Mouse (Mus musculus) MEL (cell line): ENCODE results near the gene Ss18l2.

ENCODE experiments used
- CTCF ChIP-seq, 3 experiments: IDR thresholded peaks in 2 of 3; conservative IDR thresholded peaks in 1 of 3; 2 replicates each; pipeline ENCODE4 v1.5.1; 2011 to 2012; ENCODE audit warnings: low read length in 3 of 3, low read depth in 2 of 3, mild to moderate bottlenecking in 2 of 3, improper control_type of control experiment in 1 of 3, inconsistent platforms in 1 of 3, mixed read lengths in 1 of 3, moderate library complexity in 1 of 3; ENCODE audit not compliant: control insufficient read depth in 1 of 3, insufficient read depth in 1 of 3, poor library complexity in 1 of 3, severe bottlenecking in 1 of 3
- EP300 ChIP-seq, 2 experiments: IDR thresholded peaks; 2 replicates each; pipeline ENCODE4 v1.6.1; 2011; ENCODE audit warnings: improper control_type of control experiment in 2 of 2, low read length in 2 of 2, low read depth in 1 of 2, mild to moderate bottlenecking in 1 of 2
- POLR2A ChIP-seq, 2 experiments: IDR thresholded peaks; 2 replicates each; pipeline ENCODE4 v1.6.1; 2011 to 2012; ENCODE audit warnings: low read length in 2 of 2, mild to moderate bottlenecking in 2 of 2, control low read depth in 1 of 2, improper control_type of control experiment in 1 of 2, low read depth in 1 of 2, moderate library complexity in 1 of 2; ENCODE audit not compliant: control insufficient read depth in 1 of 2, insufficient read depth in 1 of 2, poor library complexity in 1 of 2

DNA sequence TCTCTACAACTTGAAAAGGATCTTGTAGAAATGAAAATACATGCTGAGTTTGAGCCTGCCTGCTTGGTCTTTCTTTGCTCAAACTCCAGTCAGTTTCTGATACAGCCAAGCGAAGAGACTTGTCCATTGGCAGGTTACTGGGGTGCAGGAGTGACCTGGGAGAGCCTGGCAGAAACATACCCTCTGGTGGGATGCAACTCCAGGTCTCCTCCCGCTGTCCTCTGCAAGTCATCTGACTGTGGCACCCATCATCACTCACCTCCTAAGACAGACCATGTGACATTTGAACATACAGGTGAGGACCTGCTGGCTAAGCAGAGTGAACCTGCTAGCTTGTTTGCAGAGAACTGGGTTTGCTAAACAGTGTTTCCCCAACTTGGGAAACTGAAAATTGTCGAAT is 46.7 kb downstream of the Ss18l2 start:
- TF ChIP-seq EP300 (IDR thresholded peaks at IDR 0.05; ENCODE audit: low read depth in 1 of 2, low read length in 2 of 2) (no peak), POLR2A (IDR thresholded peaks at IDR 0.05; ENCODE audit: control insufficient read depth in 1 of 2, insufficient read depth in 1 of 2, low read depth in 1 of 2, low read length in 2 of 2, poor library complexity in 1 of 2) (no peak), CTCF (IDR thresholded peaks at IDR 0.05 in 2 of 3, conservative IDR thresholded peaks at IDR 0.05 in 1 of 3; ENCODE audit: control insufficient read depth in 1 of 3, insufficient read depth in 1 of 3, low read depth in 2 of 3, low read length in 3 of 3, poor library complexity in 1 of 3, severe bottlenecking in 1 of 3) (no peak)
